Mouse (Mus musculus): ENCODE measurements around the gene Ythdf2.

Gene Ythdf2

DNA sequence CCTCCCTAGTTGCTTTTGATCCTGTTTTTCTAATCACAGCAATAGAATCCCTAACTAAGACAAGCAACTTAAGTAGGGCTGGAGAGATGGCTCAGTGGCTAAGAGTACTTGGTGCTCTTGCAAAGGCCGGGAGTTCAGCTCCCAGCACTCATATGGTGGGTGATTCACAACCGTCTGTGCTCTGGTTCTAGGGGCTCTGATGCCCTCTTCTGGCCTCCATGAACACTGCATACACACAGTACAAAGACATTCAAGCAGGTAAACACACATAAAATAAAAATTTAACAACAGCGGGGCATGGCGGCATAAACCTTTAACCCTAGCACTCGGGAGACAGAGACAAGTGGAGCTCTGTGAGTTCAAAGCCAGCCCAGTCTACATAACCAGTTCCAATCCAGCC is 65.9 kb downstream of the Ythdf2 start:
- DNase-seq (ENCODE audit: low read depth) = no peak

GRCm38 (mm10) chr4:132145092-132145491 is 67.0 kb downstream of the Ythdf2 start:
- no peak for DNase-seq (ENCODE audit: low read depth)

- DNase-seq (ENCODE audit: low read depth) = no peak
Observed at GRCm38 (mm10) chr4:132144080-132144841, 67.8 kb downstream of the Ythdf2 start, which contains the start of gene Oprd1. Gene Oprd1, minus strand, starts transcription at chr4:132144486.

DNA sequence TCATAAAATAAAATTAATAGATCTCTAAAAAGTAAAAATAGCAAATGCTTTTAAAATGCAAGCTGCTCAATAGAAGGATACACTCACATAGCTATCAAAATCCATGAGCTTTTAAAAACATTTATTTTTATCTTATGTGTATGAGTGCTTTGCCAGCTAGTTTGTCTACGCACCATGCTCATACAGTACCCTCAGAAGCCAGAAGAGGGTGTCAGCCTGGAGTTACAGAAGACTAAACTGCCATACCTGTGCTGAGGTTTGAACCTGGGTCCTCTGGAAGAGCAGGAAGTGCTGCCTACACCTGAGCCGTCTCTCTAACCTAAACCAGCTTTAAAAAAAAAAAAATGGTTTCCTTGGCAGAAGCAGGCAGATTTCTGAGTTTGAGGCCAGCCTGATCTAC is 73.5 kb downstream of the Ythdf2 start:
- DNase-seq (ENCODE audit: low read depth) = no peak

- DNase-seq (ENCODE audit: low read depth) = no peak
Observed at GRCm38 (mm10) chr4:132137013-132137412, 75.1 kb downstream of the Ythdf2 start.
